Mouse (Mus musculus) midbrain, embryonic 14.5 days (tissue): ENCODE results near the gene Rps7. TPM values are rescaled to one million over a fixed set of nuclear protein-coding genes. Genes with fewer than 3 reads are reported as not detected.

Experiments used
- ATAC-seq: fragments of 200-750 bp; cut with Nextera tagmentation; 2 replicates; pipeline ENCODE4 v1.8.0; 2017; ENCODE audit warnings: moderate number of reproducible peaks, moderate library complexity; ENCODE audit not compliant: low FRiP score, low TSS enrichment
- DNase-seq: peaks from one replicate; pipeline ENCODE4 v3.0.0-alpha.2; 2015
- H3K27ac ChIP-seq: fragments of 300-500 bp; sonication (generic); replicated peaks from 2 replicates; pipeline ENCODE4 v1.5.1; 2014; ENCODE audit warnings: mild to moderate bottlenecking, low read depth, low read length, moderate library complexity
- H3K27me3 ChIP-seq: fragments of 300-500 bp; sonication (generic); 2 replicates; pipeline ENCODE4 v1.6.1; 2014; ENCODE audit warnings: low read length, control low read depth, mixed read lengths; ENCODE audit not compliant: control insufficient read depth, insufficient read depth
- H3K36me3 ChIP-seq: fragments of 300-500 bp; sonication (generic); 2 replicates; pipeline ENCODE4 v1.6.1; 2014; ENCODE audit warnings: low read length, control low read depth; ENCODE audit not compliant: control insufficient read depth, insufficient read depth
- H3K4me1 ChIP-seq: fragments of 300-500 bp; sonication (generic); 2 replicates; pipeline ENCODE4 v1.6.1; 2014; ENCODE audit warnings: mild to moderate bottlenecking, antibody characterized with exemption, low read length, control low read depth; ENCODE audit not compliant: control insufficient read depth, insufficient read depth
- H3K4me2 ChIP-seq: fragments of 300-500 bp; sonication (generic); 2 replicates; pipeline ENCODE4 v1.6.1; 2014; ENCODE audit warnings: mild to moderate bottlenecking, low read length, moderate library complexity
- H3K4me3 ChIP-seq: fragments of 300-500 bp; sonication (generic); replicated peaks from 2 replicates; pipeline ENCODE4 v1.5.1; 2014; ENCODE audit warnings: low read depth, low read length
- H3K9ac ChIP-seq: fragments of 300-500 bp; sonication (generic); replicated peaks from 2 replicates; pipeline ENCODE4 v1.6.1; 2014; ENCODE audit warnings: mild to moderate bottlenecking, low read length, moderate library complexity
- H3K9me3 ChIP-seq: fragments of 300-500 bp; sonication (generic); 2 replicates; pipeline ENCODE4 v1.6.1; 2016; ENCODE audit warnings: low read length, control low read depth, mixed read lengths; ENCODE audit not compliant: control insufficient read depth
- WGBS: fragments of 180-500 bp; shearing (Covaris S2); extraction: QIAGEN DNeasy Blood & Tissue Kit; methylation state at CpG from one replicate; pipeline ENCODE4 v1.1.7; 2014; 5-methylcytosine and 5-hydroxymethylcytosine counted together
- microRNA-seq: library from miRNA; unstranded; fragments of <30 nt; microRNA quantifications from one replicate; pipeline ENCODE4, GENCODE M21; 2016
- polyA plus RNA-seq: library from polyadenylated mRNA; unstranded; fragments of >200 nt; fragmentation: Nextera tagmentation; extraction: Ambion mirVana; gene quantifications from 2 replicates; pipeline ENCODE4 v1.2.1, GENCODE M21; 2014

Rps7 gene
- polyA plus RNA-seq, 1 experiment from 2014 or later: 653 TPM

DNA sequence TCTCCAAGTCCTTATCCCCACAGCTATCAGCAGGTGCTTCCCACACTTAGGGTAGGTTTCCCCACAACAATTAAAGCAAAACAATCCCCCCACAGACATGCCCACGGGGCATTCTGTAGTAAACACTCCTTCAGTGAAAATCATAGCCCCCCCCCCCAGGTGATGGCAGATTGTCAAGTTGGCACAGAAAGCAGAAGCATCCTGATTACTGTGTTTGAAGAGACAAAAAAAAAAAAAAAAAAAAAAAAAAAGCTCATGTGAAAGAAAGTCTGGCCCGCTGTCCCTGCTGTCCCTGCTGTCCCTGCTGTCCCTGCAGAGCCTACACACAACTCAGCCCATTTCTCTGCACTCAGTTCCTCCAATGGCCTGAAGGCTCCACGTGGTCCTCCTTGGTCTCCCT, 51.7 kb downstream of the Rps7 start:
- no peak overlapping the region for H3K4me3 ChIP-seq
- ATAC-seq: no peak
- H3K4me2 ChIP-seq: no peak overlapping the region
- H3K9me3 ChIP-seq: no peaks in the 10 kb centered on the region
- no peak for DNase-seq
- no peaks in the 10 kb centered on the region for H3K27me3 ChIP-seq
- no peak overlapping the region for H3K27ac ChIP-seq
- H3K4me1 ChIP-seq: peaks cover 11% of the 10 kb centered on the region
- no peak overlapping the region for H3K9ac ChIP-seq
- no peaks in the 10 kb centered on the region for H3K36me3 ChIP-seq
- WGBS: 63% methylated on average over 3 of the region's 3 CpGs

DNA sequence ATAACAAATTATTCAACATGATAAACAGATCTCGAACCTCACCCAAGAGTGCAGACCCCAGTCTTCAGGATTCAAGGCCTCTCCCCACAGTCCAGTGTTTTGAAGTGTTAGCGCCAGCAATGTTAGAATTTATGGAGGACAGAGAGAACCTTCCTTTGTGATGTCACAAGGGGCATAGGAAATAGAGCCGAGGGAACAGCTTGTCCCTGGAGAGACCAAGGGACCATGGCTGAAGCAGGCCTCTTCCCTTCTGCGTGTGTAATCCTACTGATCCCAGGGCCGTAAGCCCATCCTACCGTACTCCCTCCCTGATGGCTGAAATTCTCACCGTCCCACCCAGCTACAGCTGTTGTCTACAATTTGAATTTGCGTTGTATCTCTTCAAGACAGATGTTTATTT, 53.3 kb downstream of the Rps7 start, which contains the start of gene Allc:
Allc (minus strand) TSS at position 101 of the 400 bp plus-strand sequence.
- ATAC-seq (no peak), DNase-seq (no peak)
- Histone ChIP-seq H3K9me3 (no peaks in the 10 kb centered on the region), H3K27ac (no peak within 1 kb of the TSS), H3K4me1 (no peaks in the 10 kb centered on the region), H3K9ac (no peak within 1 kb of the TSS), H3K4me3 (no peak within 1 kb of the TSS), H3K36me3 (no peaks in the 10 kb centered on the region), H3K27me3 (no peaks in the 10 kb centered on the region), H3K4me2 (no peak within 1 kb of the TSS)
- WGBS: 89% methylated on average over 8 of the region's 8 CpGs

Small RNAs within 50 kb of the gene (microRNA-seq; reads per million reads assigned to microRNA genes)
- not detected for gene Mir6937

Other genes starting within 250 kb of the Rps7 start
- gene Dcdc2c, start 83.6 kb downstream of the Rps7 start, polyA plus RNA-seq: not detected in 2 replicates
- gene Allc, start 53.4 kb downstream of the Rps7 start, polyA plus RNA-seq: not detected in 2 replicates
- gene Colec11, start 12.6 kb downstream of the Rps7 start, polyA plus RNA-seq: 0.72 and 0.93 TPM in 2 replicates
- gene Rnaseh1, start 13.6 kb upstream of the Rps7 start, polyA plus RNA-seq: 18.3 and 18.6 TPM in 2 replicates
- gene Adi1, start 39.3 kb upstream of the Rps7 start, polyA plus RNA-seq: 21.0 and 28.4 TPM in 2 replicates
- gene Trappc12, start 114.5 kb upstream of the Rps7 start, polyA plus RNA-seq: 43.3 and 49.8 TPM in 2 replicates
- 77.0 and 80.4 TPM in 2 replicates for gene Eipr1, start 115.8 kb upstream of the Rps7 start, polyA plus RNA-seq